Mouse (Mus musculus) thymus, adult 2 months (tissue): ENCODE data around the gene Spata32.

Experiments
- CTCF ChIP-seq: fragments of 200-500 bp; IDR thresholded peaks from 2 replicates; pipeline ENCODE4 v1.5.1; 2012; ENCODE audit warnings: mild to moderate bottlenecking, control low read depth, low read length, moderate library complexity, borderline replicate concordance; ENCODE audit not compliant: control insufficient read depth, poor library complexity, insufficient read depth; ENCODE audit errors: extremely low read depth
- POLR2A ChIP-seq: fragments of 200-500 bp; IDR thresholded peaks from 2 replicates; pipeline ENCODE4 v1.6.1; 2012; ENCODE audit warnings: mild to moderate bottlenecking, low read length, control low read depth, moderate library complexity; ENCODE audit not compliant: control insufficient read depth, poor library complexity, insufficient read depth; ENCODE audit errors: extremely low read depth

- TF ChIP-seq CTCF (no peak), POLR2A (no peak; the same call in 1 of the 2 replicates)
Measured at GRCm38 (mm10) chr11:103171286-103171620, 47.0 kb downstream of the Spata32 start.
